In genomic region chr16:38644455-38644854, GRCm38 (mm10) we compare ENCODE assay signal across 27 mouse cellular contexts.
DNase-seq lines count a peak whose midpoint lies in the region; ATAC-seq lines count a peak whose summit lies in the region.
"Had no signal": no experiment of that assay in that cellular context is flagged by ENCODE, and none has a peak within 500 bp of the region (broad histone marks: within the 10 kb centered on the region; RNA-seq: fewer than 3 reads in every experiment).

No protein-coding gene starts in this region.

- H3K9ac ChIP-seq in embryonic facial prominence, embryonic 14.5 days (ENCODE audit: low read depth, low read length): no peak overlapping the region
- no peak overlapping the region for H3K9ac ChIP-seq in kidney, embryonic 14.5 days (ENCODE audit: low read depth, low read length)
- H3K9ac ChIP-seq: embryonic facial prominence, embryonic 13.5 days; forebrain, postnatal 0 days; hindbrain, embryonic 13.5 days; intestine, embryonic 15.5 days had no signal

- WGBS in embryonic facial prominence, embryonic 14.5 days: 52% methylated on average over 2 of the region's 2 CpGs
- WGBS in embryonic facial prominence, embryonic 10.5 days: 84% methylated on average over 2 of the region's 2 CpGs
- 62% methylated on average over 2 of the region's 2 CpGs for WGBS in kidney, embryonic 14.5 days

- H3K36me3 ChIP-seq in embryonic facial prominence, embryonic 14.5 days (ENCODE audit: control insufficient read depth, insufficient read depth, low read length): 0 out of 2 replicates have a peak, but pooled peaks cover 3% of the 10 kb centered on the region
- H3K36me3 ChIP-seq in embryonic facial prominence, embryonic 10.5 days (replicated peaks): no peaks in the 10 kb centered on the region
- H3K36me3 ChIP-seq in kidney, embryonic 14.5 days (ENCODE audit: control insufficient read depth, insufficient read depth, low read length): no peaks in the 10 kb centered on the region
- H3K36me3 ChIP-seq: hindbrain, embryonic 10.5 days; hindbrain, embryonic 13.5 days; intestine, embryonic 15.5 days had no signal

- H3K4me2 ChIP-seq in embryonic facial prominence, embryonic 14.5 days (ENCODE audit: low read depth, low read length): no peak overlapping the region
- no peak overlapping the region for H3K4me2 ChIP-seq in kidney, embryonic 14.5 days (replicated peaks; ENCODE audit: low read depth, low read length)
- H3K4me2 ChIP-seq: embryonic facial prominence, embryonic 13.5 days; hindbrain, embryonic 13.5 days; intestine, embryonic 15.5 days had no signal

- peak; percentile 73 for DNase-seq in embryonic facial prominence, embryonic 14.5 days (ENCODE audit: low spot score)
- no peak for DNase-seq in embryonic facial prominence, embryonic 10.5 days (ENCODE audit: low spot score)
- no peak for DNase-seq in kidney, adult 9 months
- DNase-seq in 3T3-L1 (ENCODE audit: low read depth, low spot score): peak; percentile 96
- peak; percentile 87 for DNase-seq in NIH3T3 (ENCODE audit: low read depth)
- DNase-seq in layer of hippocampus, postnatal 10 days (ENCODE audit: low spot score in 2 of 2): no peak
- DNase-seq in retina, embryonic 14.5 days (ENCODE audit: low spot score): no peak
- DNase-seq: adrenal gland, postnatal 10 days; adrenal gland, postnatal 36 days; B cell, adult 2 months; cerebellum, adult 18-20 months; cerebellum, adult 9-10 months; cerebellum, postnatal 14 days; forebrain, postnatal 0 days; gastrocnemius, adult 2 months; gastrocnemius, postnatal 14 days; heart, adult 11 months; heart, postnatal 36 days had no signal

- no peak overlapping the region for H3K4me3 ChIP-seq in embryonic facial prominence, embryonic 14.5 days (ENCODE audit: low read depth, low read length)
- no peak overlapping the region for H3K4me3 ChIP-seq in embryonic facial prominence, embryonic 10.5 days
- H3K4me3 ChIP-seq in kidney, embryonic 14.5 days (ENCODE audit: low read length): no peak overlapping the region
- H3K4me3 ChIP-seq: embryonic facial prominence, embryonic 13.5 days; gastrocnemius, adult 2 months; hindbrain, embryonic 10.5 days; hindbrain, embryonic 13.5 days; intestine, embryonic 15.5 days had no signal

- no peaks in the 10 kb centered on the region for H3K9me3 ChIP-seq in embryonic facial prominence, embryonic 14.5 days (ENCODE audit: control insufficient read depth, low read length)
- H3K9me3 ChIP-seq in embryonic facial prominence, embryonic 10.5 days: no peaks in the 10 kb centered on the region
- H3K9me3 ChIP-seq in kidney, embryonic 14.5 days (ENCODE audit: control insufficient read depth, low read length): no peaks in the 10 kb centered on the region
- H3K9me3 ChIP-seq: embryonic facial prominence, embryonic 13.5 days; hindbrain, embryonic 10.5 days; hindbrain, embryonic 13.5 days; intestine, embryonic 15.5 days had no signal

- ATAC-seq in embryonic facial prominence, embryonic 14.5 days (ENCODE audit: low read depth): no peak
- ATAC-seq in kidney, embryonic 14.5 days (ENCODE audit: low FRiP score, low TSS enrichment): 0 out of 2 replicates have a peak, but pooled peaks have one; percentile 35
- ATAC-seq: CD4-positive, CD25-positive, alpha-beta regulatory T cell, adult 4 months; forebrain, embryonic 14.5 days; forebrain, postnatal 0 days; hindbrain, embryonic 16.5 days; intestine, embryonic 15.5 days; Patski had no signal

- H3K27me3 ChIP-seq in embryonic facial prominence, embryonic 14.5 days (replicated peaks; ENCODE audit: control insufficient read depth, insufficient read depth, low read length): no peaks in the 10 kb centered on the region
- no peaks in the 10 kb centered on the region for H3K27me3 ChIP-seq in embryonic facial prominence, embryonic 10.5 days (replicated peaks; ENCODE audit: low read depth, poor library complexity, severe bottlenecking)
- H3K27me3 ChIP-seq in kidney, embryonic 14.5 days (ENCODE audit: control insufficient read depth, insufficient read depth, low read length): no peaks in the 10 kb centered on the region
- H3K27me3 ChIP-seq: embryonic facial prominence, embryonic 13.5 days; hindbrain, embryonic 13.5 days; intestine, embryonic 15.5 days; Patski had no signal

- H3K27ac ChIP-seq in embryonic facial prominence, embryonic 14.5 days (replicated peaks; ENCODE audit: low read depth, low read length): no peak overlapping the region
- no peak overlapping the region for H3K27ac ChIP-seq in embryonic facial prominence, embryonic 10.5 days (replicated peaks)
- no peak overlapping the region for H3K27ac ChIP-seq in kidney, embryonic 14.5 days (ENCODE audit: low read depth, low read length)
- H3K27ac ChIP-seq: embryonic facial prominence, embryonic 13.5 days; gastrocnemius, adult 2 months; hindbrain, embryonic 10.5 days; hindbrain, embryonic 13.5 days; intestine, embryonic 15.5 days had no signal

- peaks cover 6% of the 10 kb centered on the region; the same call in 1 of the 2 replicates for H3K4me1 ChIP-seq in embryonic facial prominence, embryonic 14.5 days (ENCODE audit: control insufficient read depth, insufficient read depth, low read length)
- H3K4me1 ChIP-seq in embryonic facial prominence, embryonic 10.5 days: peaks cover 8% of the 10 kb centered on the region
- H3K4me1 ChIP-seq in kidney, embryonic 14.5 days (ENCODE audit: control insufficient read depth, insufficient read depth, low read length): peaks cover 3% of the 10 kb centered on the region
- H3K4me1 ChIP-seq: hindbrain, embryonic 10.5 days; hindbrain, embryonic 13.5 days had no signal

Comparison
In these comparisons a context has a peak if more than half of its experiments do, and no peak if none do; other contexts are left out.
1. DNase-seq: peak in embryonic facial prominence, embryonic 14.5 days (single experiment), 3T3-L1 (single experiment) and NIH3T3 (single experiment); none in embryonic facial prominence, embryonic 10.5 days (single experiment), kidney, adult 9 months (single experiment), layer of hippocampus, postnatal 10 days (0 of 2) and retina, embryonic 14.5 days (single experiment).